Mouse (Mus musculus): ENCODE results near the gene Gabarapl1. TPM values are rescaled to one million over a fixed set of nuclear protein-coding genes. Genes with fewer than 3 reads are reported as not detected.

The Gabarapl1 gene
- total RNA-seq, 2 experiments from 2014 or later, result 2.1 to 17.5 TPM

Other genes starting within 250 kb of the Gabarapl1 start
- gene 4922502D21Rik, start 201.4 kb upstream of the Gabarapl1 start, total RNA-seq (2015; ENCODE audit: low replicate concordance), result not detected in 2 replicates
- not detected in 2 replicates for gene 4922502D21Rik, start 201.4 kb upstream of the Gabarapl1 start, total RNA-seq (2017; ENCODE audit: low replicate concordance)
- gene Clec12a, start 190.5 kb upstream of the Gabarapl1 start, total RNA-seq (2015; ENCODE audit: low replicate concordance), result 97.3 and 115 TPM in 2 replicates
- gene Clec12a, start 190.5 kb upstream of the Gabarapl1 start, total RNA-seq (2017; ENCODE audit: low replicate concordance), result 48.9 and 86.8 TPM in 2 replicates
- gene Clec12b, start 147.3 kb upstream of the Gabarapl1 start, total RNA-seq (2015; ENCODE audit: low replicate concordance), result not detected in 2 replicates
- gene Clec12b, start 147.3 kb upstream of the Gabarapl1 start, total RNA-seq (2017; ENCODE audit: low replicate concordance), result not detected in 2 replicates
- 8.3 TPM in 1 of 2 replicates, not detected in the other for gene Clec1b, start 135.9 kb upstream of the Gabarapl1 start, total RNA-seq (2015; ENCODE audit: low replicate concordance)
- gene Clec1b, start 135.9 kb upstream of the Gabarapl1 start, total RNA-seq (2017; ENCODE audit: low replicate concordance), result 2.7 TPM in 1 of 2 replicates, not detected in the other
- gene Clec9a, start 124.3 kb upstream of the Gabarapl1 start, total RNA-seq (2015; ENCODE audit: low replicate concordance), result 0.72 TPM in 1 of 2 replicates, not detected in the other
- 0.13 TPM in 1 of 2 replicates, not detected in the other for gene Clec9a, start 124.3 kb upstream of the Gabarapl1 start, total RNA-seq (2017; ENCODE audit: low replicate concordance)
- gene Clec1a, start 81.2 kb upstream of the Gabarapl1 start, total RNA-seq (2015; ENCODE audit: low replicate concordance), result not detected in 2 replicates
- 2.0 TPM in 1 of 2 replicates, not detected in the other for gene Clec1a, start 81.2 kb upstream of the Gabarapl1 start, total RNA-seq (2017; ENCODE audit: low replicate concordance)
- 3.4 and 4.3 TPM in 2 replicates for gene Olr1, start 26.0 kb upstream of the Gabarapl1 start, total RNA-seq (2015; ENCODE audit: low replicate concordance)
- 2.2 and 5.6 TPM in 2 replicates for gene Olr1, start 26.0 kb upstream of the Gabarapl1 start, total RNA-seq (2017; ENCODE audit: low replicate concordance)
- gene Tmem52b, start 20.6 kb upstream of the Gabarapl1 start, total RNA-seq (2015; ENCODE audit: low replicate concordance), result not detected in 2 replicates
- not detected in 2 replicates for gene Tmem52b, start 20.6 kb upstream of the Gabarapl1 start, total RNA-seq (2017; ENCODE audit: low replicate concordance)
- gene Klre1, start 44.7 kb downstream of the Gabarapl1 start, total RNA-seq (2015; ENCODE audit: low replicate concordance), result not detected in 2 replicates
- gene Klre1, start 44.7 kb downstream of the Gabarapl1 start, total RNA-seq (2017; ENCODE audit: low replicate concordance), result not detected in 2 replicates
- 10.5 and 10.8 TPM in 2 replicates for gene Klrd1, start 58.6 kb downstream of the Gabarapl1 start, total RNA-seq (2015; ENCODE audit: low replicate concordance)
- gene Klrd1, start 58.6 kb downstream of the Gabarapl1 start, total RNA-seq (2017; ENCODE audit: low replicate concordance), result 2.8 TPM in 1 of 2 replicates, not detected in the other
- gene Klrk1, start 90.7 kb downstream of the Gabarapl1 start, total RNA-seq (2015; ENCODE audit: low replicate concordance), result 1.8 and 2.5 TPM in 2 replicates
- gene Klrk1, start 90.7 kb downstream of the Gabarapl1 start, total RNA-seq (2017; ENCODE audit: low replicate concordance), result 2.7 and 3.5 TPM in 2 replicates
- not detected in 2 replicates for gene Klrc3, start 110.2 kb downstream of the Gabarapl1 start, total RNA-seq (2015; ENCODE audit: low replicate concordance)
- gene Klrc3, start 110.2 kb downstream of the Gabarapl1 start, total RNA-seq (2017; ENCODE audit: low replicate concordance), result not detected in 2 replicates
- gene Klrc2, start 127.5 kb downstream of the Gabarapl1 start, total RNA-seq (2015; ENCODE audit: low replicate concordance), result 1.3 and 2.2 TPM in 2 replicates
- 0.90 TPM in 1 of 2 replicates, not detected in the other for gene Klrc2, start 127.5 kb downstream of the Gabarapl1 start, total RNA-seq (2017; ENCODE audit: low replicate concordance)
- gene Klrc1, start 145.8 kb downstream of the Gabarapl1 start, total RNA-seq (2015; ENCODE audit: low replicate concordance), result 2.5 TPM in 1 of 2 replicates, not detected in the other
- gene Klrc1, start 145.8 kb downstream of the Gabarapl1 start, total RNA-seq (2017; ENCODE audit: low replicate concordance), result 7.7 TPM in 1 of 2 replicates, not detected in the other
- gene Klri1, start 184.0 kb downstream of the Gabarapl1 start, total RNA-seq (2015; ENCODE audit: low replicate concordance), result not detected in 2 replicates
- gene Klri1, start 184.0 kb downstream of the Gabarapl1 start, total RNA-seq (2017; ENCODE audit: low replicate concordance), result 2.4 and 4.0 TPM in 2 replicates
- not detected in 2 replicates for gene Klri2, start 207.3 kb downstream of the Gabarapl1 start, total RNA-seq (2015; ENCODE audit: low replicate concordance)
- gene Klri2, start 207.3 kb downstream of the Gabarapl1 start, total RNA-seq (2017; ENCODE audit: low replicate concordance), result 0.39 TPM in 1 of 2 replicates, not detected in the other

All from erythroid progenitor cell, adult 5-6 weeks (primary cell).